Mouse (Mus musculus): ENCODE results near the gene Trak1. TPM values are rescaled to one million over a fixed set of nuclear protein-coding genes. Genes with fewer than 3 reads are reported as not detected.
A peak's percentile ranks its signal among the peaks of the same experiment; 100 is the strongest.

The Trak1 gene
- polyA plus RNA-seq, 1 experiment from 2014 or later, result 18.2 TPM

DNA sequence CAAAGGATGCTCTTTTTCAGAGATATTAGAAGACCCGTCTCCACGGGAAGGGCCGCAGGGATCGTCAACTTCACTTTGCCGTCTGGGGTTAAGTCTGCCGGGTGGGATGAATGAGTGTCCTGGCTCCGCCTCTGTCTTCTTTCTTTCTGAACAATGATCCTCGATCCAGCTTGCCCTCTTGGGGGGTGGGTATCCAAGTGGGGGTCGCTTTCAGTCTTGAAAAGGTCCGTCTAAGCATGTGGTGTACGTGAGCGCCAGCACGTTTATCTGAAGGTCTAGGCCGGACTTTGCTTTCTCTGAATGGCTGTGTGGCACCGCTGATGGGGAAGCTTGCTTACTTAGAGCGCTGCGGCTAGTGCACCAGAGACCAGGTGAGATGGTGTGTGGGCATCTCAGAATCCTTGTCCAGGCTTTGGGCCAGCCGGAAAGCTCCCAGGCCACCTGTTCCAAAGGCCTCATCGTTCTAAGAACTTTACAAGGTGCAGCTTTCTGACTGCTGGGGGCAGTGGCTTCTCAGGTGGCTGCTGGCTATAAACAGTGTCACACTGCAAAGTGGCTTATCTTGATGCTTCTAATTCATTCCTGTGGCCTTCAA is 2.8 kb downstream of the Trak1 start:
- DNase-seq (ENCODE audit: low spot score), result no peak
- H3K4me3 ChIP-seq, result no peak overlapping the region
- WGBS, result 74% methylated on average over 19 of the region's 19 CpGs
- no peak overlapping the region; the same call in 1 of the 2 replicates for H3K27ac ChIP-seq
- no peaks in the 10 kb centered on the region for H3K9me3 ChIP-seq
- H3K27me3 ChIP-seq (ENCODE audit: insufficient read depth, poor library complexity, severe bottlenecking), result peaks cover 20% of the 10 kb centered on the region
- no peaks in the 10 kb centered on the region for H3K36me3 ChIP-seq
- peaks cover 58% of the 10 kb centered on the region for H3K4me1 ChIP-seq

GRCm38 (mm10) chr9:121301041-121301920 is 4.0 kb downstream of the Trak1 start:
- Histone ChIP-seq H3K27me3 (ENCODE audit: insufficient read depth, poor library complexity, severe bottlenecking) (peaks cover 8% of the 10 kb centered on the region), H3K4me1 (peaks cover 60% of the 10 kb centered on the region), H3K27ac (peak overlapping the region; percentile 47), H3K9me3 (no peaks in the 10 kb centered on the region), H3K4me3 (no peak overlapping the region), H3K36me3 (no peaks in the 10 kb centered on the region)
- no peak for DNase-seq (ENCODE audit: low spot score)
- 81% methylated on average over 22 of the region's 22 CpGs for WGBS

GRCm38 (mm10) chr9:121302543-121302942 is 5.2 kb downstream of the Trak1 start:
- WGBS, result 75% methylated on average over 8 of the region's 8 CpGs
- H3K36me3 ChIP-seq, result peaks cover 9% of the 10 kb centered on the region; the same call in 1 of the 2 replicates
- H3K4me1 ChIP-seq, result peaks cover 64% of the 10 kb centered on the region
- H3K27me3 ChIP-seq (ENCODE audit: insufficient read depth, poor library complexity, severe bottlenecking), result no peaks in the 10 kb centered on the region
- DNase-seq (ENCODE audit: low spot score), result no peak
- H3K9me3 ChIP-seq, result no peaks in the 10 kb centered on the region
- H3K4me3 ChIP-seq, result no peak overlapping the region
- H3K27ac ChIP-seq, result no peak overlapping the region

DNA sequence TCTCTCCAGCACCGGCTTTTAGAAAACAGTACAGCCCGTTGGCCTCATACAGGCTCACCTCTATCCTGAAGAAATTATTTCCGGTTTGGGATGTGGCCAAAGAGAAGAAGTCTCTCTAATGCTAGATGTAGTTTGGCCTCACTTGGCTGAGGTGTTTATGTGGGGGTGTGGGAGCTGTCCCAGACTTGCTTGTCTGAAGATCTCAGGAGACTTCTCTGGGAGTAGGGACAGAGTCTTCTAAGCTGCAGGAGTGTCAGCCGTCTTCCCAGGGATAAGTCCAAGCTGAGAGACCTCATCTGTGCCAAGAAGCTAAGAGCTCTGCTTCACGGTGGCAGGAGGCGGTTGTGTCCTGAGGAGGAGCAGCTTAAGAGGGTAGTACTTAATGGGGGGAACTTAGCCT is 5.8 kb downstream of the Trak1 start:
- DNase-seq (ENCODE audit: low spot score), result no peak
- no peak overlapping the region for H3K27ac ChIP-seq
- peaks cover 9% of the 10 kb centered on the region; the same call in 1 of the 2 replicates for H3K36me3 ChIP-seq
- H3K27me3 ChIP-seq (ENCODE audit: insufficient read depth, poor library complexity, severe bottlenecking), result no peaks in the 10 kb centered on the region
- no peak overlapping the region for H3K4me3 ChIP-seq
- H3K4me1 ChIP-seq, result peaks cover 60% of the 10 kb centered on the region
- 69% methylated on average over 6 of the region's 6 CpGs for WGBS
- H3K9me3 ChIP-seq, result no peaks in the 10 kb centered on the region

DNA sequence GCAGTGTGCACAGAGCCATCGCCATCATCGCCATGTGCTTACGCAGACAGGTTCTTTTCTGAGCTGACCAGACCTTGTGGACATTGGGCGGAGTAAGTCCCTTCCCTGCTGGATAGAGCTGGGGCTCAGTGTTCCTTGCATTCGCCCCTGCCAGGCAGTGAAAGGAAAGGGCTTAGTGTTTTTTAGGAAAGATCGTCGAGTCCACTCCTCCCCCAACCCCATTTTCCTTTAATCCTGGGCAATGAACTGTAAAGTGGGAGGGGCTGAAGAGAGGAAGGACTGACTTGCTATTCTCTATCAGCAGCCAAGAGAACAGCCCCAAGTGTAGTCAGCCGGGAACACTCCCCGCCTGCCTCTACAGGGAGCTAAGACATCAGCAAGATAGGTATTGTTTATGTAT is 6.4 kb downstream of the Trak1 start:
- Histone ChIP-seq H3K27ac (no peak overlapping the region), H3K9me3 (no peaks in the 10 kb centered on the region), H3K27me3 (ENCODE audit: insufficient read depth, poor library complexity, severe bottlenecking) (no peaks in the 10 kb centered on the region), H3K4me1 (peaks cover 53% of the 10 kb centered on the region), H3K4me3 (no peak overlapping the region), H3K36me3 (peaks cover 9% of the 10 kb centered on the region; the same call in 1 of the 2 replicates)
- WGBS, result 58% methylated on average over 9 of the region's 9 CpGs
- no peak for DNase-seq (ENCODE audit: low spot score)

DNA sequence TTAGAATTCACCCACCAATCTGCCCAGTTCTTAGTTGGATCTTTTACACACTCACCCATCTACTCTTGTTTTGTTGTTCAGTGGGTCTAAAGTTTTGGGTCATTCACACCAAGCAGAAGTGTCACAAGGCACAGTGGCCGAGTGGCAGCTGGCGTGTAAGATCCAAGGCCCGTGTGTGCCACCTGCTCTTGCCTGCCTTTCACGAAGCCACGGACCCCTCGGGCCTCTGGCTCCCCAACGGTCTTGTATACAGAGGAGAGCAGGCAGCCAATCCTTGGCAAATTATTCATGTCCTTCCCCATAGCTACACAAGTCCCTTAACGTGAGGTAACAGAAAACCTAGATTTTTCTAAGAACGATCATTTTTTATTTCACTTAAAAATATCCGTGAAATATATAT is 7.2 kb downstream of the Trak1 start:
- H3K4me3 ChIP-seq, result no peak overlapping the region
- H3K4me1 ChIP-seq, result peaks cover 52% of the 10 kb centered on the region
- 86% methylated on average over 10 of the region's 10 CpGs for WGBS
- H3K27me3 ChIP-seq (ENCODE audit: insufficient read depth, poor library complexity, severe bottlenecking), result no peaks in the 10 kb centered on the region
- peaks cover 9% of the 10 kb centered on the region; the same call in 1 of the 2 replicates for H3K36me3 ChIP-seq
- no peak for DNase-seq (ENCODE audit: low spot score)
- H3K27ac ChIP-seq, result no peak overlapping the region
- no peaks in the 10 kb centered on the region for H3K9me3 ChIP-seq

DNA sequence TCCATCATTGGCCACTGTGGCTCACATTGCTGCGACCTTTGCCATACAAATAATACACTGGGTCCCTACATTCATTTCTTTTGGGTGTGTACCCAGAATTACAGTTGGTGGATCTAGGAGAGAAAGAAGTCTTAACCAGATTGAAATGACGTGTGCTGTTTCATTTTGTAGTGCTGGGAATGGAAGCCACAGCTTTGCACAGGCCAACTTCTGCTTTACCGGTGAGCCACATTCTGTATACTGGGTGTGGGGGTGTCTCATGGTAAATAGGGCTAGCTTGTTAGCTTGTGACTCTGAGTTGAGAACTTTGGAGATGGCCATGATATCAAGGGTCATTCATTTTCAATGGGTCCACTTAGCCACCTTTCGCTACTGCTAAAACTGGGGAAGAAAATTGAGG is 8.2 kb downstream of the Trak1 start:
- no peak for DNase-seq (ENCODE audit: low spot score)
- Histone ChIP-seq H3K4me3 (no peak overlapping the region), H3K9me3 (no peaks in the 10 kb centered on the region), H3K27me3 (ENCODE audit: insufficient read depth, poor library complexity, severe bottlenecking) (no peaks in the 10 kb centered on the region), H3K36me3 (peaks cover 9% of the 10 kb centered on the region; the same call in 1 of the 2 replicates), H3K4me1 (peaks cover 52% of the 10 kb centered on the region), H3K27ac (no peak overlapping the region)
- WGBS, result 90% methylated on average over 4 of the region's 4 CpGs

GRCm38 (mm10) chr9:121309287-121309686 is 12.0 kb downstream of the Trak1 start:
- Histone ChIP-seq H3K36me3 (peaks cover 9% of the 10 kb centered on the region; the same call in 1 of the 2 replicates), H3K9me3 (no peaks in the 10 kb centered on the region), H3K4me3 (no peak overlapping the region), H3K27me3 (ENCODE audit: insufficient read depth, poor library complexity, severe bottlenecking) (no peaks in the 10 kb centered on the region), H3K27ac (no peak overlapping the region), H3K4me1 (peaks cover 63% of the 10 kb centered on the region)
- WGBS, result 51% methylated on average over 4 of the region's 4 CpGs
- no peak for DNase-seq (ENCODE audit: low spot score)

- H3K27ac ChIP-seq, result peak overlapping the region; percentile 26; the same call in 1 of the 2 replicates
- DNase-seq (ENCODE audit: low spot score), result no peak
Measured at GRCm38 (mm10) chr9:121310501-121310900, 13.2 kb downstream of the Trak1 start.

GRCm38 (mm10) chr9:121311846-121312236 is 14.5 kb downstream of the Trak1 start:
- Histone ChIP-seq H3K4me3 (no peak overlapping the region), H3K4me1 (peaks cover 80% of the 10 kb centered on the region), H3K27ac (no peak overlapping the region), H3K27me3 (ENCODE audit: insufficient read depth, poor library complexity, severe bottlenecking) (no peaks in the 10 kb centered on the region), H3K9me3 (no peaks in the 10 kb centered on the region), H3K36me3 (peaks cover 4% of the 10 kb centered on the region; the same call in 1 of the 2 replicates)
- no peak for DNase-seq (ENCODE audit: low spot score)
- 66% methylated on average over 6 of the region's 6 CpGs for WGBS

More at GRCm38 (mm10) chr9:121310501-121310900, 13.2 kb downstream of the Trak1 start:
- peaks cover 9% of the 10 kb centered on the region; the same call in 1 of the 2 replicates for H3K36me3 ChIP-seq
- H3K9me3 ChIP-seq, result no peaks in the 10 kb centered on the region
- H3K4me3 ChIP-seq, result no peak overlapping the region
- H3K27me3 ChIP-seq (ENCODE audit: insufficient read depth, poor library complexity, severe bottlenecking), result no peaks in the 10 kb centered on the region
- 50% methylated on average over 7 of the region's 7 CpGs for WGBS
- peaks cover 75% of the 10 kb centered on the region for H3K4me1 ChIP-seq

DNA sequence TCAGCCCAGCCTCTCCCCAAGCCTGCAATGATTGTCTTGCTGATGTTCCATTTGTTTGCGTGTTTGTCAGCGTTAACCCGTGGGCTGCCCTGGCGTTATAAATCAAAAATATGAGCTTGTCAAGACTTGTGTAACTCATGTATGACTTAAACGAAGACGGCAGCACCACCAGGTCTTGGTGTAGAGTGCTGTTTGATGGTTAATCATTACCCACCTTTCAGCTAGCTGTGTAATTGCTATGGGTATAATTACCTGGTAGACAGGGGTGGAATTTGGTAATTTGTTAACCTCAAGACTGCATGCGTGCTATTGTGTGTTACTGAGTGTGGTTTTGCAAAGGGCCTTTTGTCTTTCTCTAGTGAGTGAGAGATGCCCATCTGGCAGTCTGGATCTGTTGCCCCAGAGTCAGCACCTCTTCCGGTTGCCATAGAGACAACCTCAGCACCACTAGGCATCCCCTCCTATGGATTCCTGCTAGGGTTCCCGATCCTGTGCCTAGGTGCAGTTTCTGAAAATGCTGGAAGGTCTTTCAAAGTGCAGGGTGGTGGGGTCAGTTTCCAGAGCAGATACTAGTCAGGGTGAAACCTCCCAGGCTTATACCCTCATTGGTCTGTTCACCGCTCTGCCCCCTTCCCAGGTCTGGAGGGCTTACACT is 15.1 kb downstream of the Trak1 start:
- DNase-seq (ENCODE audit: low spot score), result no peak

DNA sequence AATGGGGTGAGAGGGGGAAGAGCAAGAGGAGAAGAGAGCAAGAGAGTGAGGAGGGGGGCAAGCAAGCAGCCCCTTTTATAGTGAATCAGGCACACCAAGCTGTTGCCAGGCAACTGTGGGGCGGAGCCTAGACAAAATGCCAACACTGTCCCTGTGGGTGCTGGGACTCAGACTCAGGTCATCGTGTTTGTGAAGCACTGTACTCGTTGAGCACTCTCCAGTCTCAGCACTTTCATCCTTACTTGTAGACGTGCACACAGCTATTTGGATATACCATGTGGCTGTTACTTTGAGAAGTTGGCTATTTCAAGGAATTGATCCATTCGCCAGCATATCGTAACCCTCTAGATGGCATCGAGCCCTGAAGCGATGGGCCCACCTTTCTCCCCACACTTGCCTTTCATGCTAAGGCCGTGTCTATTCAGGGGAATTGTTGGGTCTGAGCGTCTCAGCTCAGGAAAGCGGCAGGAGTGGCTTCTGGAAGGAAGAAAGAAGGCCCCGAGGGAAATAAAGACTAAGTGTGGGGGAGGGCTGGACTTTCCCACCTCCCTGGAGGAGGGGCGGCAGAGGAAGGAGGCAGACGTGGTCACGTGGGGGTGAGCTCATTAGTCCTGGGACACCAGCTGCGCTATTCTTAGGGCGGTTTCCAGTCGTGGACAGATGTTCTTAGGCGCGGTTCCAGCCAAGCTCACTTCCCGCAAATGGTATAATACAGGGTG is 16.5 kb downstream of the Trak1 start:
- peaks cover 86% of the 10 kb centered on the region for H3K4me1 ChIP-seq

More for the DNA sequence above, 15.1 kb downstream of the Trak1 start:
- H3K4me3 ChIP-seq, result no peak overlapping the region
- no peaks in the 10 kb centered on the region for H3K9me3 ChIP-seq
- peaks cover 82% of the 10 kb centered on the region for H3K4me1 ChIP-seq
- 76% methylated on average over 10 of the region's 10 CpGs for WGBS
- H3K27me3 ChIP-seq (ENCODE audit: insufficient read depth, poor library complexity, severe bottlenecking), result no peaks in the 10 kb centered on the region
- no peaks in the 10 kb centered on the region for H3K36me3 ChIP-seq
- peak overlapping the region; percentile 37; the same call in 1 of the 2 replicates for H3K27ac ChIP-seq

More for the DNA sequence above, 16.5 kb downstream of the Trak1 start:
- Histone ChIP-seq H3K9me3 (no peaks in the 10 kb centered on the region), H3K36me3 (peaks cover 6% of the 10 kb centered on the region; the same call in 1 of the 2 replicates), H3K27me3 (ENCODE audit: insufficient read depth, poor library complexity, severe bottlenecking) (no peaks in the 10 kb centered on the region), H3K27ac (peak overlapping the region; percentile 88), H3K4me3 (peak overlapping the region; percentile 55)
- 2% methylated on average over 21 of the region's 21 CpGs for WGBS
- DNase-seq (ENCODE audit: low spot score), result peak; percentile 93

Data from heart, embryonic 10.5 days (tissue).